Mouse (Mus musculus) C2C12 (cell line): Measurements from ENCODE around the gene Fbln5.

ENCODE experiments used
- CEBPB ChIP-seq: IDR thresholded peaks from one replicate; pipeline ENCODE4 v1.6.1; 2011; ENCODE audit warnings: low read depth, mild to moderate bottlenecking, control low read depth, moderate library complexity
- CTCF ChIP-seq: IDR thresholded peaks from one replicate; pipeline ENCODE4 v1.5.1; 2011; ENCODE audit not compliant: control insufficient read depth, insufficient read depth, insufficient read length
- USF1 ChIP-seq: IDR thresholded peaks from one replicate; pipeline ENCODE4 v1.6.1; 2011; ENCODE audit warnings: low read depth, mild to moderate bottlenecking, control low read depth, moderate library complexity

- TF ChIP-seq CTCF (no peak), CEBPB (no peak), USF1 (no peak)
These were observed 56.8 kb downstream of the Fbln5 start for GRCm38 (mm10) chr12:101762054-101762453.
